Mouse (Mus musculus): ENCODE results near the gene Lcn8. TPM values are rescaled to one million over a fixed set of nuclear protein-coding genes. Genes with fewer than 3 reads are reported as not detected.

Lcn8 gene
- not detected for polyA plus RNA-seq (2014; fragmentation: Illumina TruSeq; extraction: RNeasy Lipid Tissue Mini Kit (QIAGEN cat#74804); ENCODE audit: low read depth, low replicate concordance)

GRCm38 (mm10) chr2:25652902-25653301 is at the start of gene Lcn8:
Lcn8 (plus strand) TSS chr2:25653120.

GRCm38 (mm10) chr2:25607761-25608622 is 44.9 kb upstream of the Lcn8 start, which contains the start of gene Rabl6:
Rabl6 (minus strand) TSS chr2:25608521.

GRCm38 (mm10) chr2:25617578-25617977 is 35.3 kb upstream of the Lcn8 start, which contains the start of gene Ccdc183:
Ccdc183 (minus strand) TSS chr2:25617678.

GRCm38 (mm10) chr2:25621229-25622200 is 31.4 kb upstream of the Lcn8 start, which contains the start of gene Tmem141:
Tmem141 (minus strand) TSS chr2:25622005.

GRCm38 (mm10) chr2:25627811-25628210 is 25.1 kb upstream of the Lcn8 start, which contains the start of gene Fcna:
Fcna (minus strand) TSS chr2:25628030.

GRCm38 (mm10) chr2:25657652-25658051 is 4.7 kb downstream of the Lcn8 start, which contains the start of gene Lcn5:
Lcn5 (plus strand) TSS chr2:25657952.

GRCm38 (mm10) chr2:25676486-25676885 is 23.6 kb downstream of the Lcn8 start, which contains the start of gene Lcn6:
Lcn6 (plus strand) TSS chr2:25676786.

GRCm38 (mm10) chr2:25682426-25682825 is 29.5 kb downstream of the Lcn8 start, which contains the start of gene Lcn10:
Lcn10 (plus strand) TSS chr2:25682726.

GRCm38 (mm10) chr2:25699743-25700142 is 46.8 kb downstream of the Lcn8 start, which contains the start of gene Obp2a:
Obp2a (plus strand) TSS chr2:25700043.

Other genes starting within 250 kb of the Lcn8 start
- gene Fut7, start 229.9 kb upstream of the Lcn8 start, polyA plus RNA-seq (2014; fragmentation: Illumina TruSeq; extraction: RNeasy Lipid Tissue Mini Kit (QIAGEN cat#74804); ENCODE audit: low read depth, low replicate concordance), result not detected
- 2.0 TPM for gene Abca2, start 224.4 kb upstream of the Lcn8 start, polyA plus RNA-seq (2014; fragmentation: Illumina TruSeq; extraction: RNeasy Lipid Tissue Mini Kit (QIAGEN cat#74804); ENCODE audit: low read depth, low replicate concordance)
- not detected for gene Clic3, start 196.3 kb upstream of the Lcn8 start, polyA plus RNA-seq (2014; fragmentation: Illumina TruSeq; extraction: RNeasy Lipid Tissue Mini Kit (QIAGEN cat#74804); ENCODE audit: low read depth, low replicate concordance)
- gene Paxx, start 192.0 kb upstream of the Lcn8 start, polyA plus RNA-seq (2014; fragmentation: Illumina TruSeq; extraction: RNeasy Lipid Tissue Mini Kit (QIAGEN cat#74804); ENCODE audit: low read depth, low replicate concordance), result 57.0 TPM
- 2.1 TPM for gene Ptgds, start 183.1 kb upstream of the Lcn8 start, polyA plus RNA-seq (2014; fragmentation: Illumina TruSeq; extraction: RNeasy Lipid Tissue Mini Kit (QIAGEN cat#74804); ENCODE audit: low read depth, low replicate concordance)
- not detected for gene Lcn12, start 159.2 kb upstream of the Lcn8 start, polyA plus RNA-seq (2014; fragmentation: Illumina TruSeq; extraction: RNeasy Lipid Tissue Mini Kit (QIAGEN cat#74804); ENCODE audit: low read depth, low replicate concordance)
- 1.9 TPM for gene Fbxw5, start 152.4 kb upstream of the Lcn8 start, polyA plus RNA-seq (2014; fragmentation: Illumina TruSeq; extraction: RNeasy Lipid Tissue Mini Kit (QIAGEN cat#74804); ENCODE audit: low read depth, low replicate concordance)
- 156 TPM for gene C8g, start 151.4 kb upstream of the Lcn8 start, polyA plus RNA-seq (2014; fragmentation: Illumina TruSeq; extraction: RNeasy Lipid Tissue Mini Kit (QIAGEN cat#74804); ENCODE audit: low read depth, low replicate concordance)
- gene Traf2, start 106.2 kb upstream of the Lcn8 start, polyA plus RNA-seq (2014; fragmentation: Illumina TruSeq; extraction: RNeasy Lipid Tissue Mini Kit (QIAGEN cat#74804); ENCODE audit: low read depth, low replicate concordance), result 0.93 TPM
- gene Edf1, start 95.3 kb upstream of the Lcn8 start, polyA plus RNA-seq (2014; fragmentation: Illumina TruSeq; extraction: RNeasy Lipid Tissue Mini Kit (QIAGEN cat#74804); ENCODE audit: low read depth, low replicate concordance), result 9.1 TPM
- gene Mamdc4, start 78.3 kb upstream of the Lcn8 start, polyA plus RNA-seq (2014; fragmentation: Illumina TruSeq; extraction: RNeasy Lipid Tissue Mini Kit (QIAGEN cat#74804); ENCODE audit: low read depth, low replicate concordance), result not detected
- 3.5 TPM for gene Phpt1, start 77.9 kb upstream of the Lcn8 start, polyA plus RNA-seq (2014; fragmentation: Illumina TruSeq; extraction: RNeasy Lipid Tissue Mini Kit (QIAGEN cat#74804); ENCODE audit: low read depth, low replicate concordance)
- gene Ajm1, start 71.4 kb upstream of the Lcn8 start, polyA plus RNA-seq (2014; fragmentation: Illumina TruSeq; extraction: RNeasy Lipid Tissue Mini Kit (QIAGEN cat#74804); ENCODE audit: low read depth, low replicate concordance), result not detected
- gene Rabl6, start 44.6 kb upstream of the Lcn8 start, polyA plus RNA-seq (2014; fragmentation: Illumina TruSeq; extraction: RNeasy Lipid Tissue Mini Kit (QIAGEN cat#74804); ENCODE audit: low read depth, low replicate concordance), result 7.1 TPM
- gene Ccdc183, start 35.4 kb upstream of the Lcn8 start, polyA plus RNA-seq (2014; fragmentation: Illumina TruSeq; extraction: RNeasy Lipid Tissue Mini Kit (QIAGEN cat#74804); ENCODE audit: low read depth, low replicate concordance), result not detected
- 7.4 TPM for gene Tmem141, start 31.1 kb upstream of the Lcn8 start, polyA plus RNA-seq (2014; fragmentation: Illumina TruSeq; extraction: RNeasy Lipid Tissue Mini Kit (QIAGEN cat#74804); ENCODE audit: low read depth, low replicate concordance)
- gene Fcna, start 25.1 kb upstream of the Lcn8 start, polyA plus RNA-seq (2014; fragmentation: Illumina TruSeq; extraction: RNeasy Lipid Tissue Mini Kit (QIAGEN cat#74804); ENCODE audit: low read depth, low replicate concordance), result 34.9 TPM
- gene Lcn5, start 4.8 kb downstream of the Lcn8 start, polyA plus RNA-seq (2014; fragmentation: Illumina TruSeq; extraction: RNeasy Lipid Tissue Mini Kit (QIAGEN cat#74804); ENCODE audit: low read depth, low replicate concordance), result not detected
- gene Lcn6, start 23.7 kb downstream of the Lcn8 start, polyA plus RNA-seq (2014; fragmentation: Illumina TruSeq; extraction: RNeasy Lipid Tissue Mini Kit (QIAGEN cat#74804); ENCODE audit: low read depth, low replicate concordance), result not detected
- gene Lcn10, start 29.6 kb downstream of the Lcn8 start, polyA plus RNA-seq (2014; fragmentation: Illumina TruSeq; extraction: RNeasy Lipid Tissue Mini Kit (QIAGEN cat#74804); ENCODE audit: low read depth, low replicate concordance), result not detected
- not detected for gene Obp2a, start 46.9 kb downstream of the Lcn8 start, polyA plus RNA-seq (2014; fragmentation: Illumina TruSeq; extraction: RNeasy Lipid Tissue Mini Kit (QIAGEN cat#74804); ENCODE audit: low read depth, low replicate concordance)
- gene Bmyc, start 53.6 kb downstream of the Lcn8 start, polyA plus RNA-seq (2014; fragmentation: Illumina TruSeq; extraction: RNeasy Lipid Tissue Mini Kit (QIAGEN cat#74804); ENCODE audit: low read depth, low replicate concordance), result 0.72 TPM
- not detected for gene Obp2b, start 83.9 kb downstream of the Lcn8 start, polyA plus RNA-seq (2014; fragmentation: Illumina TruSeq; extraction: RNeasy Lipid Tissue Mini Kit (QIAGEN cat#74804); ENCODE audit: low read depth, low replicate concordance)
- gene Lcn3, start 112.4 kb downstream of the Lcn8 start, polyA plus RNA-seq (2014; fragmentation: Illumina TruSeq; extraction: RNeasy Lipid Tissue Mini Kit (QIAGEN cat#74804); ENCODE audit: low read depth, low replicate concordance), result not detected
- not detected for gene Lcn11, start 123.9 kb downstream of the Lcn8 start, polyA plus RNA-seq (2014; fragmentation: Illumina TruSeq; extraction: RNeasy Lipid Tissue Mini Kit (QIAGEN cat#74804); ENCODE audit: low read depth, low replicate concordance)
- gene Gm13539, start 129.1 kb downstream of the Lcn8 start, polyA plus RNA-seq (2014; fragmentation: Illumina TruSeq; extraction: RNeasy Lipid Tissue Mini Kit (QIAGEN cat#74804); ENCODE audit: low read depth, low replicate concordance), result not detected
- not detected for gene Glt6d1, start 162.7 kb downstream of the Lcn8 start, polyA plus RNA-seq (2014; fragmentation: Illumina TruSeq; extraction: RNeasy Lipid Tissue Mini Kit (QIAGEN cat#74804); ENCODE audit: low read depth, low replicate concordance)
- not detected for gene Lcn9, start 170.0 kb downstream of the Lcn8 start, polyA plus RNA-seq (2014; fragmentation: Illumina TruSeq; extraction: RNeasy Lipid Tissue Mini Kit (QIAGEN cat#74804); ENCODE audit: low read depth, low replicate concordance)
- not detected for gene Sohlh1, start 194.1 kb downstream of the Lcn8 start, polyA plus RNA-seq (2014; fragmentation: Illumina TruSeq; extraction: RNeasy Lipid Tissue Mini Kit (QIAGEN cat#74804); ENCODE audit: low read depth, low replicate concordance)
- gene Kcnt1, start 210.6 kb downstream of the Lcn8 start, polyA plus RNA-seq (2014; fragmentation: Illumina TruSeq; extraction: RNeasy Lipid Tissue Mini Kit (QIAGEN cat#74804); ENCODE audit: low read depth, low replicate concordance), result not detected

Measured in liver, adult 10 weeks (tissue).